Mouse (Mus musculus): ENCODE results near the gene Ibtk.

The Ibtk gene

DNA sequence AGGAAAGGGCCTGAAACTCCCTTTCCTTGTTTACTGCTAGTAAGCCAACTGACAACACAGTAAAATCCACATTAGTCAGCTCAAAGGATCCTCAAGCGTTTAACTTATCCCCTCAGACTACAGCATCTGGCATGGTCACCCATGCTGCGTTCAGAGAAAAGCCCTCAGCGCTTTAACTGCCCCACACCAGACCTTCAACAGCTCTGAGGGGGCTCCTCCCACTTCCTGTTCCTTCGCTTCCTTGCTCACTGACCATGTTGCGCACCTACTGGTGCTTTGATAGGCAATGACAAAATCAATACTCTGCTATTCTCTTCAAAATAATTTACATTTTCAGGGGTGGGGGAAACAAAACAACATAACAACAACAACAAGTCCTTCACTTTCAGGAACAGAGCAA, 47.2 kb downstream of the Ibtk start:
- no peak for DNase-seq (ENCODE audit: low read depth, low spot score)

GRCm38 (mm10) chr9:85695606-85696005, 53.5 kb downstream of the Ibtk start:
- DNase-seq (ENCODE audit: low read depth, low spot score): no peak

DNA sequence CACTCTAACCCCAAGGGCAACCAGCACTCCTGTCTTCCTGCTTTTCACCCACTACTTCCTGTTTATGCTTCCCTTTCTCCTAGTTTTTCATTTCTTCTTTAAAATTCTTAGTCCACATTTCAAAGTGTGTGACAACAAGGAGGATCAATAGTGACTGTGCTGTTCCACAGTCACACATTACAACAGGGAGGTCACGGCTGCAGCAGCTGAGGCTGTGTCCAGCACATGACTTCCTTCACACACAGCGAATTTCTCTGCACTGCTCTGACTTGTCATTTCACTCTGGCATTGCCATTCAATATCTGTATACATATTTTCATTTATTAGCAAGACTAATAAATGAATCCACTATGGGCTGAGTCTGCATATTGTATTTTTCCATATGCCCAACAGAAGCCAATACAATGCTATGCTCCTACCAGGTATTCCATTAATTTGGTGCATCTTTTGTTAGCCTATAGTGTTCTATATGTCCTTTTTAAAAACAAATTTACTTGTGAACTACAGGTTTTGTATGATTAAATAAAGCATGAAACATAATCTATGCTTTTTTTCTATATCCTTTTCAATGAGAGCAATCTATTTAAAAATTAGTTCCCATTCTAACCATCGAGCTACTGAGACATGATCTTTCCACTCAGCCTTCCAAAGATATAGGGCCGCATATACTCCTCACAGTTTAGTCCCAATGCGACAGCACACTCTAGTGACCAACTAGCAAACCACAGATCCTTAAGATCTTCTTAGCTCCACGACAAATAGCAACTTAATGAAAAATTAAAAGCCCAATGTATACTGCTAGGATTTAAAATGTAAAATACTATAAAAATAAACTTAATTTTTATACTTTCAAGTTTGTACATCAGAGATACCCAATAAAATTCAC, 55.7 kb downstream of the Ibtk start:
- no peak for DNase-seq (ENCODE audit: low read depth, low spot score)

- DNase-seq (ENCODE audit: low read depth, low spot score): peak; percentile 44
Measured at GRCm38 (mm10) chr9:85685010-85685409, 64.1 kb downstream of the Ibtk start.

DNA sequence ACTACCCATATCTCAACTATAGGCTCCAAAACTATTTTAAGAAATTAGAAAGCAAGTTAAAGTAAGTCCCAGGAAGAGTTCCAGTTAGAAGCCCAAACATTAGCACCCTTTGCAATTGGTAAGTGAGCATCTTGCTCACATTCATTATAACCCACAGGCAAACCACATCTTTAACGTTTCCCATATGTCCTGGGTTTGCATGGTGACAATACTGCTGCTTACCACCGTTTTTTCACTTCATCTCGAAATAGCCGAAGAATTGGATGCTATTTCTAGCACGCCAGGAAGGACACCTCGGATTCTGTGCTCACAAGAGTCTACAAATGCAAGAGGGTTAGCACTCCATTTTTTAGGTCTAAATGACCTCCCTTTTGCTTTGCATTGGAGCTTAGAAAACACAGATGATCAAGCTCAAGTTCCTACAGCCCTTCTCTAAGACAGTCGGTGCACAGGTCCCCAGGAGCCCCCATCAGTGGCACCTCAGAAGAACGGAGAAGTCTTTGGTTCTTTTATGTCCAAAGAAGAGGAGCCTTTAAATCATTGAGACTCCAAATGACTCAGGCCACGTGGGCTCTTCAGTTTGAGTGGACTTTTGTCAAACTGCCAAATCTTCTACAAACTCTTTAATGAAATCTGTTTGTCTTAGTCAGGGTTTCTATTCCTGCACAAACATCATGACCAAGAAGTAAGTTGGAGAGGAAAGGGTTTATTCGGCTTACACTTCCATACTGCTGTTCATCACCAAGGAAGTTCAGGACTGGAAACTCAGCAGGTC, 73.8 kb downstream of the Ibtk start:
- DNase-seq (ENCODE audit: low read depth, low spot score): no peak

- no peak for DNase-seq (ENCODE audit: low read depth, low spot score)
Measured at GRCm38 (mm10) chr9:85673907-85674481, 75.1 kb downstream of the Ibtk start.

DNA sequence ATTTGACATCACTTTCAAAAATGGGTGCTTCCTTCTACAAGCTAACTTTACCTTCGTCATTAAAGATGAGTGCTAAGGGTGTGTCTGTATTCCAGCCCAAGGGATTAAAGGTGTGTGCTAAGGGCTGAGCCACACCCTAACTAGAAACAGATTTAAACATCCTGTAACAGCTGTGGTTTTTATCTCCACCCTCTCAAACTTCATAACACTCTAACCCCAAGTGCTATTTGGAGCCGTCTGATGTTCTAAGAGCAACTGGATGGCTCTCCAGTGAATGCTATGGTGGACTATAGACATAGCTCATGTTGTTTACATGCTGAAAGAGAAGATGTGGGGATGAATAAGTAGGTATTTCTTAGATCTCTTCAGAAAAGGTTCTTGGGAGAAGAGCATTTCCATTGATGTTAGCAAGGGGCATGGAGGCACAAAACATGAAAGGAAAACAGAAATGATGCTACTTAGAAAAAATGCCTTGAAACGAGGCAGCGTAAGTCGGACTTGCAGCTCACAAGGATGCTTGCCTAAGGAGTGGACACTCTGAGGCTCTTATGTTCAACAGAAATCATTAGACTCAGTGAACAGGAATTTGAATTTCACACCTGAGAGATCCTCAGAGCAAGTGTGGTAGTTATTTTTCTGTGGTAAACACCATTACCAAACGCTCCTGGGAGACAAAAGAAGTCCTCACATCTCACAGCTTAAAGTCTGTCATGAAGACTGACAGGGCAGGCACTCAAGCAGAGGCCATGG, 77.4 kb downstream of the Ibtk start:
- no peak for DNase-seq (ENCODE audit: low read depth, low spot score)

DNA sequence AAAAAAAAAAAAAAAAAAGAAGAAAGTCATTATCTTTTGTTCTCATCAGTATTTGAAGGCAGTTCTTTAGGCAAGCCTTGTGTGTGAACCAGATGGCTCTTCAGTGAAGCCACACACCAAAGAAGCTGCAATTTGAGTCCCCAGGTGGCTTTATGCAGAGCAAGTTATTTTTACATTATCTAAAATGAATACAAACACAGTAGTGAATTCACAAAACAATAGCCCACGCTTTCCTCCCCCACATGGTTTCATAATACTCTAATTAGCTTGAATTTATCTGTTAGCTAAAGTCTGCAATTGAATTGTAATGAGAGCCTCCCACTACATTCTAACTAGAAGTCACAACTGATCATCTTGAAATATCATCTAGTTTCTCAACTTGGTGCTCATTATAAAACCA, 84.8 kb downstream of the Ibtk start:
- DNase-seq (ENCODE audit: low read depth, low spot score): no peak

- DNase-seq (ENCODE audit: low read depth, low spot score): no peak
Measured at GRCm38 (mm10) chr9:85663810-85664209, 85.3 kb downstream of the Ibtk start.

GRCm38 (mm10) chr9:85663091-85663490, 86.0 kb downstream of the Ibtk start:
- no peak for DNase-seq (ENCODE audit: low read depth, low spot score)

DNA sequence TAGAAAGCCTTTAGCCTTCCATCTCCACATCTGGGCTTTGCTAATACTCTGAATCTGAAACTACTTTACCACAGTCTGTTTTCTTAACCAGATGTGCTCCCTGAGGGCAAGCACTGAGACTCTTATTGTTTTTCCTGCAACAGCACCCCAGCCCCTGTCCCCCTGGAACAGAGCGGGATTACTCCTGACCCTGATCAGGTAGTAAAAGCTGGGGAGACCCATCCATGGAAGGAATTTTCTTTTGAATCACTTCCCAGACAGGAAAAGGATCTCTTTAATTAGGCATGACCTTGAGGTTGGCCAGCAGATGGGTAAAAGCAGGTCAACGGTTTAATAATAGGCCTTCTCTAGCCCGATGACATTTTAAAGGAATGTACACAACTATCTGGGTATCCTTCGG, 95.7 kb downstream of the Ibtk start:
- no peak for DNase-seq (ENCODE audit: low read depth, low spot score)

DNA sequence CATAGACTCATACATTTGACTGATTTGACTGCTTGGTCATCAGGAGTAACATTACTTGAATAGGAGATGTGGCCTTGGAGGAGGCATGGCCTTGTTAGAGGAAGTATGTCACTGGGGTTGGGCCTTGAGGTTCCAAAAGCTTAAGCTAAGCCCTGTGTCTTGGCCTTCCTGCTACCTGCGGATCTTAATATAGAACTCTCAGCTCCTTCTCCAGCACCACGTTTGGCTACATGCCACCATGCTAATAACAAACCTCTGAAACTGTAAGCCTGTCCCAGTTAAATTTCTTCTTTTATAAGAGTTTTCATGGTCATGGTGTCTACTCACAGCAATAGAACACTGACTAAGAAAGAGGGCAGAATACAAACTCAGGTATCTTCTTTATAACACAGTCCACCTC, 110.9 kb downstream of the Ibtk start:
- DNase-seq (ENCODE audit: low read depth, low spot score): no peak
